Mouse (Mus musculus): ENCODE results near the gene Dtnbp1. TPM values are rescaled to one million over a fixed set of nuclear protein-coding genes. Genes with fewer than 3 reads are reported as not detected.

Gene Dtnbp1
- polyA plus RNA-seq, 1 experiment from 2014 or later = 42.3 TPM

DNA sequence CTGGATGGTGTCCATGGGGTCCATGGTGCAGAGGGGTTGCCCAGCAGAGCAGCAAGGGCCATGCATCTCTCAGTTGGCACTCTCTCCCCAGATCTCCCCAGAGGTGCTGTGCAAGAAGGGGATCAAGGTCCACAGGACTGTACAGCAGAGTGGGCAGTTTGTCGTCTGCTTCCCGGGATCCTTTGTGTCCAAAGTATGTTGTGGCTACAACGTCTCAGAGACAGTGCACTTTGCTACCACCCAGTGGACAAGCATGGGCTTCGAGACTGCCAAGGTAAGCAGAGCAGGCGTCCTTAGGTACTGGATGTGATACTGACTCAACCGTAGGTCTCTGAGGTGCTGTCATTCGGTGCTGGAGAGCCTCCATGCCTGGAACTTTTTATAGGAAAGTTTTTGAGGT lies 88.4 kb downstream of the Dtnbp1 start:
- Histone ChIP-seq H3K27me3 (replicated peaks; ENCODE audit: control insufficient read depth, insufficient read depth, low read length) (no peaks in the 10 kb centered on the region), H3K9me3 (ENCODE audit: control insufficient read depth, low read length) (no peaks in the 10 kb centered on the region), H3K4me3 (ENCODE audit: low read depth, low read length) (no peak overlapping the region), H3K4me1 (replicated peaks; ENCODE audit: control insufficient read depth, insufficient read depth, low read length) (peaks cover 8% of the 10 kb centered on the region; the same call in 1 of the 2 replicates), H3K9ac (ENCODE audit: low read depth, low read length) (no peak overlapping the region), H3K4me2 (no peak overlapping the region), H3K36me3 (ENCODE audit: control insufficient read depth, insufficient read depth, low read length) (peaks cover 29% of the 10 kb centered on the region), H3K27ac (ENCODE audit: low read depth, low read length) (no peak overlapping the region)
- DNase-seq (ENCODE audit: low spot score) = no peak
- ATAC-seq (replicated peaks; ENCODE audit: low FRiP score) = no peak
- WGBS = 77% methylated on average over 7 of the region's 7 CpGs

DNA sequence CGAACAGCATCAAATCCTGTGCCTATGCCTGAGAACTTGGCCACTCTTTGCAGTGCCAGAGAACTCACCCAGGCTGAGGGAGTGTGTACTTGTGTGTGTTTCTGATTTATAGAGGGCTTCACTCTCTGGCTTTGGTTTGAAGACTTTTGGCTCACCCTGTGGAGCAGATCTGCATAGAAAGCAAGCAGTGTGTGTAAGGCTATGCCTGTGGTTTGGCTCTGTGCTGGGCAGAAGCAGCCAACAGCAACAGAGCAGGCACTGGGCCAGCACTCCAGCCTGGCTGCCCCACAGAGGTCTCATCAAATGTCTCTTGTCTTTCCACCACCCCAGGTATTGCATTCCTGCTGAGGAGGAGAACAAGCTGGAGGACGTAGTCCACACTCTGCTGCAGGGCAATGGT lies 89.1 kb downstream of the Dtnbp1 start:
- Histone ChIP-seq H3K4me2 (no peak overlapping the region), H3K4me3 (ENCODE audit: low read depth, low read length) (no peak overlapping the region), H3K9ac (ENCODE audit: low read depth, low read length) (no peak overlapping the region), H3K36me3 (ENCODE audit: control insufficient read depth, insufficient read depth, low read length) (peaks cover 28% of the 10 kb centered on the region), H3K4me1 (replicated peaks; ENCODE audit: control insufficient read depth, insufficient read depth, low read length) (peaks cover 8% of the 10 kb centered on the region; the same call in 1 of the 2 replicates), H3K9me3 (ENCODE audit: control insufficient read depth, low read length) (no peaks in the 10 kb centered on the region), H3K27me3 (replicated peaks; ENCODE audit: control insufficient read depth, insufficient read depth, low read length) (no peaks in the 10 kb centered on the region), H3K27ac (ENCODE audit: low read depth, low read length) (no peak overlapping the region)
- DNase-seq (ENCODE audit: low spot score) (no peak), ATAC-seq (replicated peaks; ENCODE audit: low FRiP score) (no peak)
- WGBS = 100% methylated on average over 2 of the region's 2 CpGs

DNA sequence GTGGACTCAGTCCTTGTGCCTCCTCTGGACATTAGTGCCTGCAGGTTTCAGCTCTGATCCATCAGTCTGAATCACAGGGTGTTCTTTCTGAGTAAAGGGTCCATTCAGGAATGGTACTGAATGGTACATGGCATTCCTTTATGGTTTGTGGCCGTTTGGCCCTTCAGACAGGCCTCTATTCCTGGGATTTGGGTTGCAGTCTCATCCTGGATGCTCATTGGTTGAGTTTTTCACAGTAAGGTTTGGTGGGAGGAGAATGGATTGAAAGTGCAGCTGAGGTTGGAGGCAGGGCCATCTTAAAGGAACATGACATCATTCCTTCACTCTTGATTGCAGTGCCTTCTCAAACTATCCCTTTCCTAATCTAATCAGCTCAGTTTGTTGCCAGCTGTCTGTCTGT lies 93.2 kb downstream of the Dtnbp1 start:
- Histone ChIP-seq H3K36me3 (ENCODE audit: control insufficient read depth, insufficient read depth, low read length) (peaks cover 18% of the 10 kb centered on the region; the same call in 1 of the 2 replicates), H3K9me3 (ENCODE audit: control insufficient read depth, low read length) (no peaks in the 10 kb centered on the region), H3K27ac (ENCODE audit: low read depth, low read length) (no peak overlapping the region), H3K27me3 (replicated peaks; ENCODE audit: control insufficient read depth, insufficient read depth, low read length) (no peaks in the 10 kb centered on the region), H3K4me1 (replicated peaks; ENCODE audit: control insufficient read depth, insufficient read depth, low read length) (no peaks in the 10 kb centered on the region), H3K4me2 (no peak overlapping the region), H3K9ac (ENCODE audit: low read depth, low read length) (no peak overlapping the region), H3K4me3 (ENCODE audit: low read depth, low read length) (no peak overlapping the region)
- DNase-seq (ENCODE audit: low spot score) (no peak), ATAC-seq (replicated peaks; ENCODE audit: low FRiP score) (no peak)
- 48% methylated on average over 1 of the region's 1 CpGs for WGBS

DNA sequence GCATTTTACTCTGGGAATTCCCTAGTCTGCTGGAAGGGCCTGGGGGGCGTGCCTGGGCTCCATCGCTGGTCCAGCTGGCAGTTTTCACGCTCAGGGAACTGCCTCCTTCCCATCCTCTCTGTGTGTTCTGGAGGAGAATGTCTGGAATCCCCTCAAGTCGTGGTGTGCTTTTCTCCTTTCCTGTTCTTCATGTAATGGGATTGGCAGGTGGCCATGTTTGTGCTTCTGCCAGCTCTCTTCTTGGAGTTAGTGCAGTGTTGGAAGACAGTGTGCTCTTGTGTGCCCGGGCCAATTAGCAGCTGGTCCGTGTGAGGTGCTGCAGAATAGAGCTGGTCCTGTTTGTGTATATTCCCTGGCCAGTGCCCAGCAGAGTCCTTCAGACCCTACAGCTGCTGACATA lies 94.2 kb downstream of the Dtnbp1 start:
- DNase-seq (ENCODE audit: low spot score) = no peak
- no peaks in the 10 kb centered on the region for H3K9me3 ChIP-seq (ENCODE audit: control insufficient read depth, low read length)
- H3K27me3 ChIP-seq (replicated peaks; ENCODE audit: control insufficient read depth, insufficient read depth, low read length) = no peaks in the 10 kb centered on the region
- ATAC-seq (replicated peaks; ENCODE audit: low FRiP score) = no peak
- 80% methylated on average over 6 of the region's 6 CpGs for WGBS
- peaks cover 21% of the 10 kb centered on the region; the same call in 1 of the 2 replicates for H3K36me3 ChIP-seq (ENCODE audit: control insufficient read depth, insufficient read depth, low read length)
- H3K9ac ChIP-seq (ENCODE audit: low read depth, low read length) = no peak overlapping the region
- H3K4me2 ChIP-seq = no peak overlapping the region
- H3K4me1 ChIP-seq (replicated peaks; ENCODE audit: control insufficient read depth, insufficient read depth, low read length) = no peaks in the 10 kb centered on the region
- H3K27ac ChIP-seq (ENCODE audit: low read depth, low read length) = no peak overlapping the region
- H3K4me3 ChIP-seq (ENCODE audit: low read depth, low read length) = no peak overlapping the region

DNA sequence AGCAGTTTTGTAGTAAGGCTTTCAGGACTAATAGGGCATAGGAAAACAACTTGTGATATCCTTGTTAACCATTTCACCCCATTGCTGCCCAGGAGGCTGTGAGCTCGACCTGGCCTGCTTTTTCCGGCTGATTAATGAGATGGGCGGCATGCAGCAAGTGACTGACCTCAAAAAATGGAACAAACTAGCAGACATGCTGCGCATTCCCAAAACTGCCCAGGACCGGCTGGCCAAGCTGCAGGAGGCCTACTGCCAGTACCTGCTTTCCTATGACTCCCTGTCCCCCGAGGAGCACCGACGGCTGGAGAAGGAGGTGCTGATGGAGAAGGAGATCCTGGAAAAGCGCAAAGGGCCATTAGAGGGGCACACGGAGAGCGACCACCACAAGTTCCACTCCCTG lies 95.8 kb downstream of the Dtnbp1 start:
- no peak for DNase-seq (ENCODE audit: low spot score)
- Histone ChIP-seq H3K9me3 (ENCODE audit: control insufficient read depth, low read length) (no peaks in the 10 kb centered on the region), H3K27me3 (replicated peaks; ENCODE audit: control insufficient read depth, insufficient read depth, low read length) (no peaks in the 10 kb centered on the region), H3K4me2 (no peak overlapping the region), H3K36me3 (ENCODE audit: control insufficient read depth, insufficient read depth, low read length) (peaks cover 25% of the 10 kb centered on the region; the same call in 1 of the 2 replicates), H3K4me3 (ENCODE audit: low read depth, low read length) (no peak overlapping the region), H3K27ac (ENCODE audit: low read depth, low read length) (no peak overlapping the region), H3K9ac (ENCODE audit: low read depth, low read length) (no peak overlapping the region), H3K4me1 (replicated peaks; ENCODE audit: control insufficient read depth, insufficient read depth, low read length) (no peaks in the 10 kb centered on the region)
- WGBS = 93% methylated on average over 11 of the region's 11 CpGs
- ATAC-seq (replicated peaks; ENCODE audit: low FRiP score) = no peak

DNA sequence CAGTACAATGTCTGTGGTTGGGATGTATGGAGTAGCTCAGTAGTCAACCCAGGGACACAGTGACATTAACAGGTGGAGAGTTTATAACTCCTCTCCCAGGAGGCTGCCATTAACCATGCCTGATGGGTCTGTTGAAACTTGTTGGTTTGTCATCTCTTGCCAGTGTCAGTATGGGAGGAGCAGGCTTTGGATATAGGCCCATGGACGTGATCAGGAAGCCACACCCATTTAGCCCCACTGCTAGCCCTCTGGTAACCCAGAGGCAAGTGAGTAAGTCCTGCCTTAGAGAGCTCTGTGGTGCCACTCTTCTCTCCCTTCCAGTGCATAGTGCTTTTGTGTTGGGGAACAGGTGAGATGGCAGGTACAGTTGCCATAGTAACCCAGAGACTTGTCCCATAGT lies 97.7 kb downstream of the Dtnbp1 start:
- no peak overlapping the region for H3K9ac ChIP-seq (ENCODE audit: low read depth, low read length)
- H3K27ac ChIP-seq (ENCODE audit: low read depth, low read length) = no peak overlapping the region
- ATAC-seq (replicated peaks; ENCODE audit: low FRiP score) = no peak
- WGBS = 38% methylated on average over 1 of the region's 1 CpGs
- H3K36me3 ChIP-seq (ENCODE audit: control insufficient read depth, insufficient read depth, low read length) = peaks cover 23% of the 10 kb centered on the region; the same call in 1 of the 2 replicates
- H3K27me3 ChIP-seq (replicated peaks; ENCODE audit: control insufficient read depth, insufficient read depth, low read length) = no peaks in the 10 kb centered on the region
- H3K4me3 ChIP-seq (ENCODE audit: low read depth, low read length) = no peak overlapping the region
- no peak overlapping the region for H3K4me2 ChIP-seq
- no peaks in the 10 kb centered on the region for H3K9me3 ChIP-seq (ENCODE audit: control insufficient read depth, low read length)
- no peaks in the 10 kb centered on the region for H3K4me1 ChIP-seq (replicated peaks; ENCODE audit: control insufficient read depth, insufficient read depth, low read length)
- DNase-seq (ENCODE audit: low spot score) = no peak

DNA sequence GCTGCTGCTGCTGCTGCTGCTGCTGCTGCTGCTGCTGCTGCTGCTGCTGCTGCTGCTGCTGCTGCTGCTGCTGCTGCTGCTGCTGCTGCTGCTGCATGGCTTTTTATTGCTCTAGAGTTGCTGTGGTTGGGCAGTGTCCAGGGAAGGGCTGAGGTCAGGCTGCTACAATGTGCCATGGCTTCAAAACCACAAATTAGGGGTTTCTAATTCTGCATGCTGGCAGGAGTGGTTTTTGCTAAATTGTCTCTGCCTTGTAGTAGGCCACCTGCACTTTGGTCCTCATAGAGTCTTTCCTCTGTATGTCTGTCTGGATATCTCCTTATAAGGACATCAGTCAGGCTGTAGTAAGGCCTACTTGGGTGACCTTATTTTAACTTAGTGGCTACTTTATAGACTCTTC lies 98.5 kb downstream of the Dtnbp1 start:
- ATAC-seq (replicated peaks; ENCODE audit: low FRiP score) = no peak
- DNase-seq (ENCODE audit: low spot score) = no peak
- Histone ChIP-seq H3K4me2 (no peak overlapping the region), H3K4me3 (ENCODE audit: low read depth, low read length) (no peak overlapping the region), H3K9ac (ENCODE audit: low read depth, low read length) (no peak overlapping the region), H3K36me3 (ENCODE audit: control insufficient read depth, insufficient read depth, low read length) (peaks cover 23% of the 10 kb centered on the region; the same call in 1 of the 2 replicates), H3K27me3 (replicated peaks; ENCODE audit: control insufficient read depth, insufficient read depth, low read length) (no peaks in the 10 kb centered on the region), H3K4me1 (replicated peaks; ENCODE audit: control insufficient read depth, insufficient read depth, low read length) (no peaks in the 10 kb centered on the region), H3K27ac (ENCODE audit: low read depth, low read length) (no peak overlapping the region), H3K9me3 (ENCODE audit: control insufficient read depth, low read length) (no peaks in the 10 kb centered on the region)

DNA sequence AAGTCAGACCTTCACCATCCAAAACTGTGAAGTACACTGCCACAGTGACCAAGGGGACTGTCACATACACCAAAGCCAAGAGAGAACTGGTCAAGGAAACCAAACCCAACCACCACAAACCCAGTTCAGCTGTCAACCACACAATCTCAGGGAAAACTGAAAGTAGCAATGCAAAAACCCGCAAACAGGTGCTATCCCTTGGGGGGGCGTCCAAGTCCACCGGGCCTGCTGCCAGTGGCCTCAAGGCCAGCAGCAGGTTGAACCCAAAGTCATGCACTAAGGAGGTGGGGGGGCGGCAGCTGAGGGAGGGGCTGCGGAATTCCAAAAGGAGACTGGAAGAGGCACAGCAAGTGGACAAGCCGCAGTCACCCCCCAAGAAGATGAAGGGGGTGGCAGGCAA lies 99.6 kb downstream of the Dtnbp1 start:
- Histone ChIP-seq H3K4me3 (ENCODE audit: low read depth, low read length) (no peak overlapping the region), H3K9ac (ENCODE audit: low read depth, low read length) (no peak overlapping the region), H3K4me2 (no peak overlapping the region), H3K36me3 (ENCODE audit: control insufficient read depth, insufficient read depth, low read length) (peaks cover 21% of the 10 kb centered on the region; the same call in 1 of the 2 replicates), H3K4me1 (replicated peaks; ENCODE audit: control insufficient read depth, insufficient read depth, low read length) (no peaks in the 10 kb centered on the region), H3K27ac (ENCODE audit: low read depth, low read length) (no peak overlapping the region), H3K27me3 (replicated peaks; ENCODE audit: control insufficient read depth, insufficient read depth, low read length) (no peaks in the 10 kb centered on the region), H3K9me3 (ENCODE audit: control insufficient read depth, low read length) (no peaks in the 10 kb centered on the region)
- no peak for DNase-seq (ENCODE audit: low spot score)
- WGBS = 95% methylated on average over 6 of the region's 6 CpGs
- no peak for ATAC-seq (replicated peaks; ENCODE audit: low FRiP score)

DNA sequence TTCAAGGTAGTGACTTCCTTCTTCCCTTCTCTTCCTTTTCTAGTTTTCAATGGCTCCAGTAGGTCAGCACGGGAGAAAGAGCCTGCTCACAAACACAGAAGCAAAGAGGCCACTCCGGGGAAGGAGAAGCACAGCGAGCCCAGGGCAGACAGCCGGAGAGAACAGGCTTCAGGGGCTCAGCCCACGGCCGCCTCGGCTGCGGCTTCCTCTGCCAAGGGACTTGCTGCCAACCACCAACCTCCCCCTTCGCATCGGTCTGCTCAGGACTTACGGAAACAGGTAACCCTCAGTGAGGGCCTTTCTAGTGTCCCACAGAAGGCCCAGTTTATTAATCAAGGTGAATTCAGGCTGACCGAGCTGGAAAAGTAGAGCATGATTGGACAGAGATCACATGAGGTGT lies 105.7 kb downstream of the Dtnbp1 start:
- Histone ChIP-seq H3K36me3 (ENCODE audit: control insufficient read depth, insufficient read depth, low read length) (peaks cover 14% of the 10 kb centered on the region), H3K4me2 (no peak overlapping the region), H3K9ac (ENCODE audit: low read depth, low read length) (no peak overlapping the region), H3K4me1 (replicated peaks; ENCODE audit: control insufficient read depth, insufficient read depth, low read length) (no peaks in the 10 kb centered on the region), H3K27me3 (replicated peaks; ENCODE audit: control insufficient read depth, insufficient read depth, low read length) (no peaks in the 10 kb centered on the region), H3K9me3 (ENCODE audit: control insufficient read depth, low read length) (no peaks in the 10 kb centered on the region), H3K27ac (ENCODE audit: low read depth, low read length) (no peak overlapping the region), H3K4me3 (ENCODE audit: low read depth, low read length) (no peak overlapping the region)
- ATAC-seq (replicated peaks; ENCODE audit: low FRiP score) (no peak), DNase-seq (ENCODE audit: low spot score) (no peak)
- WGBS = 92% methylated on average over 12 of the region's 12 CpGs

All from liver, embryonic 11.5 days (tissue).